Mouse (Mus musculus): ENCODE data around the gene Plac8. TPM values are rescaled to one million over a fixed set of nuclear protein-coding genes. Genes with fewer than 3 reads are reported as not detected.
A peak's percentile ranks its signal among the peaks of the same experiment; 100 is the strongest.

Gene Plac8
- polyA plus RNA-seq, 1 experiment from 2014 or later = 2.5 TPM

GRCm38 (mm10) chr5:100550151-100550550 is 21.9 kb downstream of the Plac8 start:
- H3K27me3 ChIP-seq (ENCODE audit: low read depth, poor library complexity, severe bottlenecking) = no peaks in the 10 kb centered on the region
- WGBS = 82% methylated on average over 1 of the region's 1 CpGs
- no peaks in the 10 kb centered on the region; the same call in 1 of the 2 replicates for H3K9me3 ChIP-seq (replicated peaks)
- DNase-seq (ENCODE audit: low spot score) = no peak
- H3K4me1 ChIP-seq = no peaks in the 10 kb centered on the region
- H3K27ac ChIP-seq (replicated peaks) = no peak overlapping the region
- H3K4me3 ChIP-seq = no peak overlapping the region
- peaks cover 51% of the 10 kb centered on the region for H3K36me3 ChIP-seq

- H3K36me3 ChIP-seq = peaks cover 60% of the 10 kb centered on the region
- H3K27ac ChIP-seq (replicated peaks) = no peak overlapping the region
- WGBS = 98% methylated on average over 4 of the region's 4 CpGs
- no peaks in the 10 kb centered on the region for H3K27me3 ChIP-seq (ENCODE audit: low read depth, poor library complexity, severe bottlenecking)
- no peaks in the 10 kb centered on the region for H3K4me1 ChIP-seq
- H3K9me3 ChIP-seq (replicated peaks) = no peaks in the 10 kb centered on the region; the same call in 1 of the 2 replicates
- H3K4me3 ChIP-seq = no peak overlapping the region
- no peak for DNase-seq (ENCODE audit: low spot score)
Observed at GRCm38 (mm10) chr5:100549311-100549710, 22.7 kb downstream of the Plac8 start.

GRCm38 (mm10) chr5:100548236-100548635 is 23.8 kb downstream of the Plac8 start:
- H3K4me1 ChIP-seq = no peaks in the 10 kb centered on the region
- no peaks in the 10 kb centered on the region for H3K27me3 ChIP-seq (ENCODE audit: low read depth, poor library complexity, severe bottlenecking)
- no peak overlapping the region for H3K4me3 ChIP-seq
- 93% methylated on average over 2 of the region's 2 CpGs for WGBS
- H3K27ac ChIP-seq (replicated peaks) = no peak overlapping the region
- H3K36me3 ChIP-seq = peaks cover 70% of the 10 kb centered on the region
- no peaks in the 10 kb centered on the region; the same call in 1 of the 2 replicates for H3K9me3 ChIP-seq (replicated peaks)
- DNase-seq (ENCODE audit: low spot score) = no peak

GRCm38 (mm10) chr5:100546294-100547080 is 25.6 kb downstream of the Plac8 start:
- DNase-seq (ENCODE audit: low spot score) = no peak
- Histone ChIP-seq H3K36me3 (peaks cover 88% of the 10 kb centered on the region), H3K4me3 (no peak overlapping the region), H3K4me1 (no peaks in the 10 kb centered on the region), H3K27ac (replicated peaks) (no peak overlapping the region), H3K27me3 (ENCODE audit: low read depth, poor library complexity, severe bottlenecking) (no peaks in the 10 kb centered on the region), H3K9me3 (replicated peaks) (no peaks in the 10 kb centered on the region; the same call in 1 of the 2 replicates)
- WGBS = 91% methylated on average over 6 of the region's 6 CpGs

- no peak overlapping the region for H3K27ac ChIP-seq (replicated peaks)
- H3K4me1 ChIP-seq = no peaks in the 10 kb centered on the region
- H3K4me3 ChIP-seq = no peak overlapping the region
- no peak for DNase-seq (ENCODE audit: low spot score)
- peaks cover 95% of the 10 kb centered on the region for H3K36me3 ChIP-seq
- no peaks in the 10 kb centered on the region for H3K9me3 ChIP-seq (replicated peaks)
- H3K27me3 ChIP-seq (ENCODE audit: low read depth, poor library complexity, severe bottlenecking) = no peaks in the 10 kb centered on the region
- WGBS = 96% methylated on average over 3 of the region's 3 CpGs
Observed at GRCm38 (mm10) chr5:100536638-100537037, 35.4 kb downstream of the Plac8 start.

- 93% methylated on average over 7 of the region's 7 CpGs for WGBS
- DNase-seq (ENCODE audit: low spot score) = no peak
Observed at GRCm38 (mm10) chr5:100535826-100536225, 36.2 kb downstream of the Plac8 start.

GRCm38 (mm10) chr5:100526164-100526563 is 45.9 kb downstream of the Plac8 start:
- Histone ChIP-seq H3K27me3 (ENCODE audit: low read depth, poor library complexity, severe bottlenecking) (no peaks in the 10 kb centered on the region), H3K27ac (replicated peaks) (no peak overlapping the region), H3K9me3 (replicated peaks) (no peaks in the 10 kb centered on the region), H3K4me3 (no peak overlapping the region), H3K36me3 (peaks cover 73% of the 10 kb centered on the region), H3K4me1 (no peaks in the 10 kb centered on the region)
- WGBS = 88% methylated on average over 7 of the region's 7 CpGs
- no peak for DNase-seq (ENCODE audit: low spot score)

More at GRCm38 (mm10) chr5:100535826-100536225, 36.2 kb downstream of the Plac8 start:
- Histone ChIP-seq H3K9me3 (replicated peaks) (no peaks in the 10 kb centered on the region), H3K27ac (replicated peaks) (no peak overlapping the region), H3K36me3 (peaks cover 95% of the 10 kb centered on the region), H3K27me3 (ENCODE audit: low read depth, poor library complexity, severe bottlenecking) (no peaks in the 10 kb centered on the region), H3K4me3 (no peak overlapping the region), H3K4me1 (no peaks in the 10 kb centered on the region)

- peaks cover 68% of the 10 kb centered on the region for H3K36me3 ChIP-seq
- H3K27me3 ChIP-seq (ENCODE audit: low read depth, poor library complexity, severe bottlenecking) = no peaks in the 10 kb centered on the region
- H3K9me3 ChIP-seq (replicated peaks) = no peaks in the 10 kb centered on the region
- no peak for DNase-seq (ENCODE audit: low spot score)
- no peak overlapping the region for H3K27ac ChIP-seq (replicated peaks)
- H3K4me1 ChIP-seq = no peaks in the 10 kb centered on the region
- H3K4me3 ChIP-seq = no peak overlapping the region
- WGBS = 88% methylated on average over 3 of the region's 3 CpGs
Observed at GRCm38 (mm10) chr5:100525620-100526019, 46.4 kb downstream of the Plac8 start.

- peaks cover 6% of the 10 kb centered on the region for H3K4me1 ChIP-seq
- H3K9me3 ChIP-seq (replicated peaks) = no peaks in the 10 kb centered on the region
- H3K27ac ChIP-seq (replicated peaks) = no peak overlapping the region
- H3K27me3 ChIP-seq (ENCODE audit: low read depth, poor library complexity, severe bottlenecking) = no peaks in the 10 kb centered on the region
- H3K36me3 ChIP-seq = peaks cover 65% of the 10 kb centered on the region
- WGBS = 94% methylated on average over 9 of the region's 9 CpGs
- DNase-seq (ENCODE audit: low spot score) = no peak
- H3K4me3 ChIP-seq = no peak overlapping the region
Observed at GRCm38 (mm10) chr5:100524921-100525320, 47.1 kb downstream of the Plac8 start.

- Histone ChIP-seq H3K27me3 (ENCODE audit: low read depth, poor library complexity, severe bottlenecking) (no peaks in the 10 kb centered on the region), H3K36me3 (peaks cover 49% of the 10 kb centered on the region), H3K4me3 (no peak overlapping the region), H3K27ac (replicated peaks) (no peak overlapping the region), H3K4me1 (peaks cover 15% of the 10 kb centered on the region), H3K9me3 (replicated peaks) (no peaks in the 10 kb centered on the region)
- 97% methylated on average over 1 of the region's 1 CpGs for WGBS
- no peak for DNase-seq (ENCODE audit: low spot score)
Observed at GRCm38 (mm10) chr5:100523331-100523730, 48.7 kb downstream of the Plac8 start.

- H3K27ac ChIP-seq (replicated peaks) = no peak overlapping the region
- H3K4me3 ChIP-seq = peak overlapping the region; percentile 87; the same call in 1 of the 2 replicates
- peaks cover 19% of the 10 kb centered on the region for H3K4me1 ChIP-seq
- DNase-seq (ENCODE audit: low spot score) = no peak
- no peaks in the 10 kb centered on the region for H3K27me3 ChIP-seq (ENCODE audit: low read depth, poor library complexity, severe bottlenecking)
- H3K9me3 ChIP-seq (replicated peaks) = no peaks in the 10 kb centered on the region
- WGBS = 91% methylated on average over 2 of the region's 2 CpGs
- peaks cover 30% of the 10 kb centered on the region for H3K36me3 ChIP-seq
Observed at GRCm38 (mm10) chr5:100520223-100520622, 51.8 kb downstream of the Plac8 start.

- no peak for DNase-seq (ENCODE audit: low spot score)
- WGBS = 14% methylated on average over 5 of the region's 5 CpGs
- Histone ChIP-seq H3K9me3 (replicated peaks) (no peaks in the 10 kb centered on the region), H3K27ac (replicated peaks) (peak overlapping the region; percentile 93), H3K4me1 (peaks cover 19% of the 10 kb centered on the region), H3K36me3 (peaks cover 18% of the 10 kb centered on the region), H3K27me3 (ENCODE audit: low read depth, poor library complexity, severe bottlenecking) (no peaks in the 10 kb centered on the region), H3K4me3 (peak overlapping the region; percentile 87)
Observed at GRCm38 (mm10) chr5:100519027-100519411, 53.0 kb downstream of the Plac8 start.
